8 mouse cellular contexts compared by ENCODE assay signal in the genomic region with DNA sequence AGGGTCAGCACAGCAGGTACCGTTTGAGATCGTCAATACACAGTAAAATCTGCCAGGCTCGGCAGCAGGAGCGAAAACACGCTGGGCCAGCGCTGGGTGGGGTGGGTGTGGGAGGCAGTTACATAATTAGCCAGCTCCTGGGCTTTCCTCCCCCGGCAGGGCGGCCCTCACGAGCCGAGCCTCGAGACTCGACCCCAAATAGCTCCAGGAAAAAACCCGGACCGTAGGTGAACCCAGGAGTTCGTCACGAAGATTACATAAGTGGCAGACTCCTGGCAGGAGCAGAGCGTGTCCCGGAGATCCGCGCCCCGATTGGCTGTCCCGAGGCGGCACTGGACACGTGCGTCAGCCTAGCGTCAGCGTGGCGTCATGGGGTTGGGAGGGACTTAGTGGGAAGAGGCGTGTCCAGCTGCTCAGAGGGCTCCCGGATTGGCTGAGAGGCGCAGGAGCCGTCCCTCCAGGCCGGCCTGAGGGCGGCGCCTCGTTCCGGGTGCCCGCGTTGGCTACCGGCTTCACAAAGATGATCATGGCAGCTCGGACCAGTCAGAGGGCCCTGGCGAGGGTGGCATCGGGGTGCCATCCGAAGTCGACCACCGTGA. TPM values are rescaled to one million over a fixed set of nuclear protein-coding genes. Genes with fewer than 3 reads are reported as not detected.
DNase-seq lines count a peak whose midpoint lies in the region; ATAC-seq lines count a peak whose summit lies in the region.

Coq10b (plus strand) TSS at position 416 of the 599 bp plus-strand sequence.

- H3K36me3 ChIP-seq in hindbrain, embryonic 16.5 days (ENCODE audit: control insufficient read depth, insufficient read depth, low read length) = no peaks in the 10 kb centered on the region; the same call in 1 of the 2 replicates
- no peaks in the 10 kb centered on the region for H3K36me3 ChIP-seq in macrophage (ENCODE audit: inconsistent target)

- peak; percentile 100 for ATAC-seq in hindbrain, embryonic 16.5 days

- peak within 1 kb of the TSS; percentile 85 for H3K9ac ChIP-seq in hindbrain, embryonic 16.5 days (ENCODE audit: low read depth, low read length)

- under 1% methylated on average over 36 of the region's 46 CpGs for WGBS in hindbrain, embryonic 16.5 days
- WGBS in macrophage (ENCODE audit: missing documents) = under 1% methylated on average over 46 of the region's 46 CpGs

- H3K79me2 ChIP-seq in macrophage (ENCODE audit: inconsistent target) = peaks cover 38% of the 10 kb centered on the region

- H3K4me3 ChIP-seq in hindbrain, embryonic 16.5 days (ENCODE audit: low read length) = peak within 1 kb of the TSS; percentile 65
- H3K4me3 ChIP-seq in macrophage (ENCODE audit: inconsistent target) = peak within 1 kb of the TSS; percentile 52

- DNase-seq in WW6 (ENCODE audit: low read depth, low spot score) = peak; percentile 96
- DNase-seq in cerebellum, postnatal 4 days (ENCODE audit: low spot score in 2 of 2) = peak; percentile 95 to 97
- peak; percentile 99 for DNase-seq in gastrocnemius, adult 18-20 months (ENCODE audit: low spot score)
- peak; percentile 100 for DNase-seq in left cerebral cortex, adult 18-20 months (ENCODE audit: low spot score in 2 of 2)
- peak; percentile 100 for DNase-seq in right cerebral cortex, adult 18-20 months
- peak; percentile 98 for DNase-seq in urinary bladder, postnatal 10 days (ENCODE audit: low spot score)

- no peaks in the 10 kb centered on the region for H3K9me3 ChIP-seq in hindbrain, embryonic 16.5 days (ENCODE audit: control insufficient read depth, low read length)

- peak within 1 kb of the TSS; percentile 72 for H3K4me2 ChIP-seq in hindbrain, embryonic 16.5 days (ENCODE audit: low read length)

- H3K4me1 ChIP-seq in hindbrain, embryonic 16.5 days (ENCODE audit: control insufficient read depth, insufficient read depth, low read depth, low read length) = peaks cover 10% of the 10 kb centered on the region

- peak within 1 kb of the TSS; percentile 88 for H3K27ac ChIP-seq in hindbrain, embryonic 16.5 days (ENCODE audit: low read depth, low read length)
- peak within 1 kb of the TSS; percentile 42 for H3K27ac ChIP-seq in macrophage

- no peaks in the 10 kb centered on the region for H3K27me3 ChIP-seq in hindbrain, embryonic 16.5 days (replicated peaks; ENCODE audit: control insufficient read depth, insufficient read depth, low read length)

RNA-seq across cellular contexts. Expression of gene Coq10b, which starts in this region (rescaled TPM):
- 10 to 100 TPM; 21.4 to 21.9 TPM for total RNA-seq in gastrocnemius, adult 18-20 months (2021)
- polyA plus RNA-seq in hindbrain, embryonic 16.5 days (2015; fragmentation: Nextera tagmentation; extraction: Ambion mirVana) = 27.0 and 28.9 TPM in 2 replicates
- total RNA-seq in left cerebral cortex, adult 18-20 months (2021) = 10 to 100 TPM; 32.2 to 34.1 TPM
- 100 to 1,000 TPM in 5 of 26 experiments, 10 to 100 TPM in 21; 16.5 to 228 (median 53.0) TPM for total RNA-seq in macrophage (2018; cell fraction: chromatin; rRNA removed)
- 10 to 100 TPM; 17.3 to 73.9 (median 25.2) TPM for total RNA-seq in macrophage (2018; cell fraction: cytosol; rRNA removed)
- 100 to 1,000 TPM in 5 of 26 experiments, 10 to 100 TPM in 21; 21.2 to 148 (median 48.1) TPM for total RNA-seq in macrophage (2018; cell fraction: nucleus; rRNA removed)
- 15.3 to 21.2 TPM (median 15.4 TPM) in 3 replicates for polyA plus RNA-seq in macrophage (2018)

Comparison
In these comparisons a context has a peak if more than half of its experiments do, and no peak if none do; other contexts are left out.
1. Peak in every context shown above with its lines: DNase-seq, ATAC-seq, H3K4me3 ChIP-seq and H3K27ac ChIP-seq.